Mouse (Mus musculus): ENCODE data around the gene Slc47a1. TPM values are rescaled to one million over a fixed set of nuclear protein-coding genes. Genes with fewer than 3 reads are reported as not detected.

The Slc47a1 gene
- total RNA-seq, 1 experiment, result 31.6 TPM

DNA sequence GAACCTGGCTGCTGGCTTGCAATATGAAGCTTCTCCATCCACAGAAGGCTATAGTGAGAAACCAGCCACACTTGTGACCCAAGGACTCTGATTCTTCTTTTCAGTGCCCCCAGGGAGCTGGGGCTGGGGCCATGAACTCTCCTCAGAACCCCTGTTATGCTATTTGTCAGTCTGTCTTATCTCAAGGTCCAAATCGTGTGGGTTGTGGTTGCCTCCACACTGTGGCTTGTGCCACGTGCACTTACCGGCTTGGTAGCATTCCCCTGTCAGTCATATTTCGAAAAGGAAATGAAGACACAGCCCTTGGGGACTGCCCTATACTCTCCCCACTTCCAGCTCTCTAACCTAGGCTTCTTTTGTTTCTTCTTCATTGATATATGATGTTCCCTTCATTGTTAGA, 7.6 kb upstream of the Slc47a1 start:
- DNase-seq (ENCODE audit: low read depth, low spot score), result no peak
- in situ Hi-C loops (cut with MboI; ENCODE audit: low sequenced_read_pairs in 2 of 2, unreplicated experiment in 2 of 2), result no loop called here
- Histone ChIP-seq H3K36me3 (ENCODE audit: control insufficient read depth, insufficient read depth, low read length, poor library complexity, severe bottlenecking) (no peaks in the 10 kb centered on the region), H3K9ac (ENCODE audit: insufficient read depth, low read depth, low read length, poor library complexity, severe bottlenecking) (no peak overlapping the region), H3K4me3 (ENCODE audit: insufficient read depth in 1 of 2, low read depth in 1 of 2, low read length in 2 of 2, poor library complexity in 1 of 2, severe bottlenecking in 1 of 2) (no peak overlapping the region), H3K9me3 (ENCODE audit: control insufficient read depth, insufficient read depth, low read depth, low read length) (no peaks in the 10 kb centered on the region), H3K4me1 (ENCODE audit: control insufficient read depth in 2 of 2, insufficient read depth in 2 of 2, low read length in 2 of 2, poor library complexity in 1 of 2) (no peaks in the 10 kb centered on the region), H3K27ac (ENCODE audit: insufficient read depth, low read depth, low read length, poor library complexity, severe bottlenecking) (no peak overlapping the region)
- no peak for TF ChIP-seq ZNF384 (IDR thresholded peaks at IDR 0.05; ENCODE audit: low read depth, low read length)
- no peak for TF ChIP-seq ZC3H11A (IDR thresholded peaks at IDR 0.05; ENCODE audit: borderline replicate concordance, low read depth, low read length)

- Histone ChIP-seq H3K9ac (ENCODE audit: insufficient read depth, low read depth, low read length, poor library complexity, severe bottlenecking) (no peak overlapping the region), H3K36me3 (ENCODE audit: control insufficient read depth, insufficient read depth, low read length, poor library complexity, severe bottlenecking) (no peaks in the 10 kb centered on the region), H3K27ac (ENCODE audit: insufficient read depth, low read depth, low read length, poor library complexity, severe bottlenecking) (no peak overlapping the region), H3K4me3 (ENCODE audit: insufficient read depth in 1 of 2, low read depth in 1 of 2, low read length in 2 of 2, poor library complexity in 1 of 2, severe bottlenecking in 1 of 2) (no peak overlapping the region), H3K4me1 (ENCODE audit: control insufficient read depth in 2 of 2, insufficient read depth in 2 of 2, low read length in 2 of 2, poor library complexity in 1 of 2) (no peaks in the 10 kb centered on the region), H3K9me3 (ENCODE audit: control insufficient read depth, insufficient read depth, low read depth, low read length) (no peaks in the 10 kb centered on the region)
- no peak for TF ChIP-seq CHD2 (IDR thresholded peaks at IDR 0.05; ENCODE audit: low read depth, low read length)
- TF ChIP-seq ZNF384 (IDR thresholded peaks at IDR 0.05; ENCODE audit: low read depth, low read length), result no peak
- no peak for TF ChIP-seq ZC3H11A (IDR thresholded peaks at IDR 0.05; ENCODE audit: borderline replicate concordance, low read depth, low read length)
- TF ChIP-seq MAFK (IDR thresholded peaks at IDR 0.05; ENCODE audit: insufficient read depth, low read depth, low read length), result no peak
- no peak for TF ChIP-seq HCFC1 (IDR thresholded peaks at IDR 0.05; ENCODE audit: borderline replicate concordance, insufficient read depth, low read length)
- in situ Hi-C loops (cut with MboI; ENCODE audit: low sequenced_read_pairs in 2 of 2, unreplicated experiment in 2 of 2), result no loop called here
- no peak for DNase-seq (ENCODE audit: low read depth, low spot score)
Measured at GRCm38 (mm10) chr11:61381272-61381671, 3.1 kb upstream of the Slc47a1 start.

DNA sequence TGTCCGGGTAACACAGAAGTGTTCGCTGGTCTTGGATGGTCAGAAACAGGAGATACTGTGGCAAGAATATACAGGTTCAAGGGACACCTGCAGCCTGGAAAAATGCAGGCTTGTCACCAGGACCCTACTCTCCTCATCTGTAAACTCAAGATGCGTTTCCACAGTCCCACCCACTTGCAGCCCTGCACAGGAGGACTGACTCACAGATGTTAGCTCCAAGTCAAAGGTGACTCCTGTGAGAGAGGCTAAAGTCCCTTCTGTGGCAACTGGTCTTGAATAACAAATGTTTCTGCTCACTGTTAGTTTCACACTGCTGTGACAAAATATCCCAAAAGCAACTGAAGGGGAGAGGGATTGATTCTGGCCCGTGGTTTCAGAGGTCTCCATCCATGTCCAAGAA, 506 bp upstream of the Slc47a1 start:
- in situ Hi-C loops (cut with MboI; ENCODE audit: low sequenced_read_pairs in 2 of 2, unreplicated experiment in 2 of 2), result no loop called here
- no peak overlapping the region for H3K27ac ChIP-seq (ENCODE audit: insufficient read depth, low read depth, low read length, poor library complexity, severe bottlenecking)

GRCm38 (mm10) chr11:61368668-61369067, 9.5 kb downstream of the Slc47a1 start:
- no peaks in the 10 kb centered on the region for H3K9me3 ChIP-seq (ENCODE audit: control insufficient read depth, insufficient read depth, low read depth, low read length)
- TF ChIP-seq HCFC1 (IDR thresholded peaks at IDR 0.05; ENCODE audit: borderline replicate concordance, insufficient read depth, low read length) (no peak), MAFK (IDR thresholded peaks at IDR 0.05; ENCODE audit: insufficient read depth, low read depth, low read length) (no peak), ZNF384 (IDR thresholded peaks at IDR 0.05; ENCODE audit: low read depth, low read length) (no peak), ZC3H11A (IDR thresholded peaks at IDR 0.05; ENCODE audit: borderline replicate concordance, low read depth, low read length) (no peak), CHD2 (IDR thresholded peaks at IDR 0.05; ENCODE audit: low read depth, low read length) (no peak)
- no peak overlapping the region for H3K9ac ChIP-seq (ENCODE audit: insufficient read depth, low read depth, low read length, poor library complexity, severe bottlenecking)
- no peak for DNase-seq (ENCODE audit: low read depth, low spot score)
- no peak overlapping the region for H3K27ac ChIP-seq (ENCODE audit: insufficient read depth, low read depth, low read length, poor library complexity, severe bottlenecking)
- peaks cover 2 to 5% of the 10 kb centered on the region in 2 experiments; a peak in 3 of 4 replicates for H3K4me1 ChIP-seq (ENCODE audit: control insufficient read depth in 2 of 2, insufficient read depth in 2 of 2, low read length in 2 of 2, poor library complexity in 1 of 2)
- no peaks in the 10 kb centered on the region for H3K36me3 ChIP-seq (ENCODE audit: control insufficient read depth, insufficient read depth, low read length, poor library complexity, severe bottlenecking)
- in situ Hi-C loops (cut with MboI; ENCODE audit: low sequenced_read_pairs in 2 of 2, unreplicated experiment in 2 of 2), result no loop called here
- H3K4me3 ChIP-seq (ENCODE audit: insufficient read depth in 1 of 2, low read depth in 1 of 2, low read length in 2 of 2, poor library complexity in 1 of 2, severe bottlenecking in 1 of 2), result no peak overlapping the region

More for the DNA sequence above, 506 bp upstream of the Slc47a1 start:
- no peak overlapping the region for H3K4me3 ChIP-seq (ENCODE audit: insufficient read depth in 1 of 2, low read depth in 1 of 2, low read length in 2 of 2, poor library complexity in 1 of 2, severe bottlenecking in 1 of 2)
- no peak overlapping the region for H3K9ac ChIP-seq (ENCODE audit: insufficient read depth, low read depth, low read length, poor library complexity, severe bottlenecking)
- H3K36me3 ChIP-seq (ENCODE audit: control insufficient read depth, insufficient read depth, low read length, poor library complexity, severe bottlenecking), result no peaks in the 10 kb centered on the region
- no peaks in the 10 kb centered on the region for H3K9me3 ChIP-seq (ENCODE audit: control insufficient read depth, insufficient read depth, low read depth, low read length)
- H3K4me1 ChIP-seq (ENCODE audit: control insufficient read depth in 2 of 2, insufficient read depth in 2 of 2, low read length in 2 of 2, poor library complexity in 1 of 2), result no peaks in the 10 kb centered on the region
- DNase-seq (ENCODE audit: low read depth, low spot score), result no peak
- TF ChIP-seq ZC3H11A (IDR thresholded peaks at IDR 0.05; ENCODE audit: borderline replicate concordance, low read depth, low read length) (no peak), HCFC1 (IDR thresholded peaks at IDR 0.05; ENCODE audit: borderline replicate concordance, insufficient read depth, low read length) (no peak), MAFK (IDR thresholded peaks at IDR 0.05; ENCODE audit: insufficient read depth, low read depth, low read length) (no peak), CHD2 (IDR thresholded peaks at IDR 0.05; ENCODE audit: low read depth, low read length) (no peak), ZNF384 (IDR thresholded peaks at IDR 0.05; ENCODE audit: low read depth, low read length) (no peak)
